Mouse (Mus musculus) layer of hippocampus, adult 9-11 months (tissue): ENCODE results near the gene Eif2d.

ENCODE experiments used
- DNase-seq: peaks from one replicate; pipeline ENCODE4 v3.0.0; 2022

Gene Eif2d

DNA sequence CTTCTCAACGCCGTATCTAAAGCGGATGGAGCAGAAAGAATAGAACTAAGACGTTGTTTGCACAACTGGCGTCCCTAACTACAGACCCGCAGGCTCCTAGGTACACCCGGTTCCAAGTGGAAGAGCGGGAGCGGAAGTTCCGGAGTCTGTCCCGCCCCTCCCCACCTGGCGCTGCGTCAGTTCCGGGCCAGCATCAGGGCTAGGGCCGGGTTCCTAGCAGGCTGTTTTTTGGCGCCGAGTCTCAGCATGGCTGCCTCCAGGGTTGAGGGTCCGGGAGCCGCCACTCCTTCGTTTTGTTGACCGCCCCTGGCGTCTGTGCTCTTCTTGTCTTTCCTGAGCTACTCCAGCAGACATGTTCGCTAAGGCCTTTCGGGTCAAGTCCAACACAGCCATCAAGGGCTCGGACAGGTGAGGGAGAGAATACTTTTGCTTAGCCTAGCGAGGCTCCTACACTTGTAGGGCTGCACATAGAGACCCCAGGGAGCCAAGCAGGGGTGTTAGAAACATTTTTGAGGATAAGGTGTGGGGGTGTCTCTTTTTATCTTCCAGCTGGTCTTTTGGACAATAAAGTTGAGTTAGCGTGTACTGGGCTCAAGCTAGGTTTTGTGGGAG is at the start of gene Eif2d:
TSS of gene Eif2d (plus strand) at position 164 of the 612 bp plus-strand sequence.
- DNase-seq = peak; percentile 86

DNA sequence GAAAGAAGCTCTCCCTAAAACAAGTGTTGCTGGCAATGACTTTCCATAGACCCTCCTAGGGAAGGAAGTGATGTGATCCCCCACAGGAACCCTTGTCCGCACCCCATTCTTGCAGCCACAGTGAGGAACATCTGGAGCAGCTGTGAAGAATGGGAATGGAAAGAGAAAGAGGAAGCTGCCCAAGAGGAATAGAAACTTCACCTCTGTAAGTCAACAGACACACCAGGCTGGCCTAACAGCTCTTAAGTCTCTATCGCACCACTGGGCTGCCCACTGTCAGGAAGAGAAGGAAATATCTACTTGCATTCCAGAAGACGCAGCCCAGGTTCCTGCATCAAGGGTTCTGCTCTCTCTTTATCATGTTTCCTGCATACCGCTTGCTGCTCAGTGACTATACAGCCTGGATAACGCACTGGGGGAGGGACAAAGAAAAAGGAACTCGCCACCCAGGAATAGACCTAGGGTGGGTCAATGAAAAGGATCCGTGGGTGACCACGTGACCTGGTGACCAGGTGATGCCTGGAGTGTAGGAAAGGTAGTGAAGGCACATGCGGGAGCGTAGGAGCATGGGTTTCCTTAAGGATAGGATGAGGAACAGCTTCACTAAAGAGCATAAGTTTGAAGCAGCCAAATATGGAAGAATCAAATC is 49.1 kb upstream of the Eif2d start:
- no peak for DNase-seq

DNA sequence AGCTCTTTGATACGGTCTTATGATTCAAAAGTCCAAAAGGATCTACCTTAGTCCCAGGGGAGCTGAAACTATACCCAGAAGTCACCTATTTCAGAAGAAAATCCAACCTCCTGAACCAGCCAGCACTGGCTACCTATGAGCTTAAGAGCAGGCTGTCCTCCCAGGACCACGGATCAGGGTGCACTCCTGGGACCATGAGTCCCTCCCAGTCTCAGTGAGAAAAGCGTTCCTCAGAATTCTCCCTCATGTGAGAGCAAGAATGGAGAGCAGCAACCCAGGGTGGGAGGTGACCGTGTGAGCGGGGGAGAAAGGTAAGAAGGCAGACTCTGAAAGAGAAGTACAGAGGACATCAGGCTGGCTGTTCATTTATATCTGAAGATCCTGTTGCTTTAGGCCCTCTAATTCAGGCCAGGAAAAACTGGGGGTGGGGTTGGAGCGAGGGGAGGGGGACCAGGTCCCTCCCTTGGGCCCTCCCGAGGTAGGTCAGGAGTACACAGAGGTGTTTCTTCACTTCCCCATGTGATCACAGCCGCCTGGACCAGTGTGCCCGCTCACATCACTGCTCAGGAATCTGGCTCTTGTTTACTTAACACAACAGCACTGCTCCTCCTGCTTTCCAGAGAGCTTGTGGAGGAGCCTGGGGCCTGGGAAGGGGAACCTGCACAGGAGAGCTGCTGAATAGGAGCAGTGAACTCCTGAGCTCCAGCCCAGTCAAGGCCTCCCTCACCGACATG is 45.2 kb upstream of the Eif2d start:
- no peak for DNase-seq

DNA sequence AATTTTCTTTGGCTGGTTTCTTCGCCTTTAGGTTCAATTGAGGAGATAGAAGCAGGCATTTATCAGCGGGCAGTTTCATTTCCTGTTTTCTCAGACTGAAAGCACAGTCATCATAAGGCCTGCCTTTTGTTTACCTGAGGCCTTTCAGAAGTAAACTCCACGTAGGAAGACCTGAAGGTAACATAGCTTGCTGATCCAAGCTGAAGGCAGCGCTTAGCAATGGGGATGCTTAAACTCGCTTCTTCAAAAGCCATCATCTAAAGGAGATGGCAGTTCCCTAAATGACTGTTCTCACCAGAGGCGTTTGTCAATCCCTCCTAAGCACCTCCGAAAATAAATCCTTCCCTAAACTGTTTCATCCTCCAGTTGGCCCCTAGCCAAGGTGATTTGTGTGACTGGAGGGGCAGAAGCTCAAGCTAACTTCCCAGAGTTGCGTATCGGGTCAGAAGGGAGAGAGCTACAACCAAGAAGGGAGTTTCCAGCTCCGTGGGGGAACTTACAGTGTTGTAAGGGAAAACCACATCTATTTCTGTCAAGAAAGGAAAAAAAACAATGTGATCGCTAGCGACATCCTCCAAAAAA is 42.4 kb upstream of the Eif2d start:
- DNase-seq = peak; percentile 69

DNA sequence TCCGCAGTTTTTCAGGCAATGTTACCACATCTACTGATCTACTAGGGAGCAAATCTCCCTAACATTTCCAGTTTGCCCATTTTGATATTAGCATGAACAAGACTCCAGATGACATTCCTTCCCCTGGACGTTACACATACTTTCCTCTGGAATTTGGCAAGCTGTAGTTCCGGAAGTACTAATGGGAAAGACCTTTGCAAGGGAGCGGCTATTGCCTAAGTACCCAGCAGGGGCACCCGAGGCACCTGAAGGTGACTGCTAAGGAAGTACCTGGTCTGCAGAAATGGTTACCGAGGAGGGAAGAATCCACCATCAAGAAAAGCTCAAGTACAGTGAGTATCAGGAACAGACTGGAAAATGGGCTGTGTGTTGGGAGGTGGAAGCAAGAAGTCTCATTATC is 40.4 kb upstream of the Eif2d start:
- no peak for DNase-seq

DNA sequence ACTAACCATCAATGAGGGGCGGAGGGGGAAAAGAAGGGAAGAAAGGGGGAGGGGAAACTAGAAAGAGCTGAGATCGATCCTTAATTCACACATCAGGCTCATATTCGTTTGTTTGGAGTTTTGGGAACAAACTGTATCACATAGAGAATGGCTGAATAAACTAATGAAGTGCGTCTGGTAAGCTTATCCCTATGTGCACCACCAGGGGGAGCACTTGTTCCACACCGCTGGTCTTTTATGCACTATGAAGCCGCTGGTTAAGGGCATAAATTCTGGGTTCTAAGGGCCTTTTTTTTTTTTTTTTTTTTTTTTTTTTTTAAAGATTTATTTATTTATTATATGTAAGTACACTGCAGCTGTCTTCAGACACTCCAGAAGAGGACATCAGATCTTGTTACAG is 37.0 kb upstream of the Eif2d start:
- no peak for DNase-seq

DNA sequence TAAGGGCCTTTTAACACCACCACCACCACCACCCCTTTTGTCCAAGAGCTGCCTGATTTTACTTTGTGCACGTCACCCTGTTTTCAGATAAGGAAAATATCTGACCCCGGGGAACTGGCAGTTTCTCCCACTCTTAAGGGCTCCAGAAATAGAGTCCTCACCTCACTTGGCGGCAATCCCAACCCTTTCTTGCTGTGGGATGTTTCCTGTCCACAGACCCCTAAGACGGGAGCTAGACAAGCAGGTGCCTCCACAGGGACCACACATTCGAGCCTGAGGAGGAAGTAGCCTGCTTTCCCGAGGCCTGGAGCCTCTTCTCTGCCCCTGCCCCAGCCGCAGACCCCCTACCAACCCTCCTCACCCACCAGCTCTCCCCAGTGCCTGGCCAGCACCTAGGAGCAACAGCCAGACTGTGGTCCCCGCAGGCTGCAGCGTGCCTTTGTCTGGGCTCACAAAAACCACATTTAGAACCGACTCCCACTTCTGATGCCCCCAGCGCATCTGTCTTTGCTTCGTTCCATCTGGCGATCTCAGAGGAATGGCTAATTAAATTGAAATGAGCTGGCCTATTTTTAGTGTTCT is 36.5 kb upstream of the Eif2d start:
- DNase-seq = peak; percentile 89

DNA sequence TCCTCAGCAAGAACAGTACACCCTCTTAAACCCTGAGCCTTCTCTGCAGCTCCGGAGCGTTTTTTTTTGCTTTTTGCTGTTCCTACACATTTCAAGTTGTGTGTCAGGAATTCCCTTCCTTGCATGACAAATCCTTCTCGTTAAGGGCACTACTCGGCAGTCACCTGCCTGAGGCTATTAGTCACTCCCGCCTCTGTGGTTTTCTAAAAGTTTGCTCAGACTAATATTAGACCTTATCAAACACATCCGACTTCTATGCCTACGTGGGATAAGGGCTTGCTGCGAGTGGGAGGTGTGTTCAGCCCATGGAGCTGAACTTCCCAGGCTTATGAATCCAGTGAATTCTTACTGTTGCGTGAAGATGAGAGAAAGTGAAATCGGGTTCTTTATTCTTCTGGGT is 34.5 kb upstream of the Eif2d start:
- no peak for DNase-seq

DNA sequence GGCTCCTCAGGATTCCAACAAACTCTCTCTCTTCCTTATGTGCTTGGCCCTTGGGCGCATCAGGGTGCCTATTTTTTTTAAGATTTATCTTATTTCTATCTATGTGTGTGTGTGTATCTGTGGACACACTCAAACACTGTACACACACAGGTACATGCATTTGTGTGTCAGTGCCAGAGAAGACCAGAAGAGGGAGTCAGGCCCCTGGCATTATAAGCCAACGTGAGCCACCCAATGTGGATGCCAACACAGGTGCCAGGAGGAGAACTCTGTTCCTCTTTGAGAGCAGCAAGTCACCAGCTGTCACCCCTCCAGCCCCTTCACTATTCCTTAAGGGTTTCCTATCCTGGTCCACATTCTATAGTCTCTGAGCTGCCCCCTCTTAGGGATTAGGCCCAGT is 34.0 kb upstream of the Eif2d start:
- DNase-seq = no peak

DNA sequence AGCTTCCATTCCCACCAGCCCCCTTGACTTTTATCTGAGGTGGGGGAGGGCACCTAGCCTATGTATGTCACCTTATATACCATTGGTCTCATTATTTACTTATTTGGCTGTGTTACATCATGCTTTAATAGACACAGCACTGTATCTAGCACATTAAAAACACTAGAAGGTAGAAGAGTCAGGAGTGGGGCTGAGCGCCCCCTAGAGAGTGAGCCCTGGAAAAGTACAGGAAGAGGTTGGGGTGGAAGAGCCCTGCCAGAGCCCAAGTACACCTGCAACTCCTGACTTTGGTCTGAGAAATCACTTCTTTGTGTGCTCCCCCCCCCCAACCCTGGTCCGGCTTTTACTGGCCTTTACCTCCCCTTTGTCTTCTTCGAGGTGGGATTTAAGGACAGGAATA is 31.0 kb upstream of the Eif2d start:
- DNase-seq = no peak

DNA sequence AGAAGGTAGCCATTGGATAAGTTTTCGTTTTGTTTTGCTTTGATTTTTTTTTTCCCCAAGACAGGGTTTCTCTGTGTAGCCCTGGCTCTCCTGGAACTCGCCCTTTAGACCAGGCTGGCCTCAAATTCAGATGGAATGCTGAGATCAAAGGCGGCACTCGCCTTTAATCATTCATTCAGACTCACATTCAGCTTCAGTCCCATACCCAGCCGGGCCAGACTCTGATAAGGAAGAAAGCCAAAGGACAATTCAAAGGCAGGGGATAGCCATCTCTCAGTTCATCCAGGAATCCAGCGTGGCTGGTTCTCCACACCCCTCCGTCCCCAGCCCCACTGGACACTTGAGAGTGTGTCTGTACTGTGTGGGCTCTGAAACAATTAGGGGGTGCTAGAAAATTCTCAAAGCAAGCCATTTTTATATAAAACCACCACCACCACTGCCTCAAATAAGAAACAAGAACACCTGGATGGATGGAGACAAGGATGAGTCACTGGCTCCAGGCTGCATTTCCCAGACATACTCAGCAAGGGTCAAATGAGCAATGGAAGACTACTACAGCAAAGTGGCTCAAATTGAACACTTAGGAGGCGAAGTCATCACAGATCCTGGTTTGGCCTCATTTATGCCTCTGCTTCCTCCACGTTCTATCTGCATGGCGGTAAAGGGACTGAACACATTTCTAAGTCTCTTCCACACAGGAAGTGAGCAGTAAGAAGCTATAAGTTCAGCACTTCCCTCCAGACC is 29.3 kb upstream of the Eif2d start:
- DNase-seq = no peak

DNA sequence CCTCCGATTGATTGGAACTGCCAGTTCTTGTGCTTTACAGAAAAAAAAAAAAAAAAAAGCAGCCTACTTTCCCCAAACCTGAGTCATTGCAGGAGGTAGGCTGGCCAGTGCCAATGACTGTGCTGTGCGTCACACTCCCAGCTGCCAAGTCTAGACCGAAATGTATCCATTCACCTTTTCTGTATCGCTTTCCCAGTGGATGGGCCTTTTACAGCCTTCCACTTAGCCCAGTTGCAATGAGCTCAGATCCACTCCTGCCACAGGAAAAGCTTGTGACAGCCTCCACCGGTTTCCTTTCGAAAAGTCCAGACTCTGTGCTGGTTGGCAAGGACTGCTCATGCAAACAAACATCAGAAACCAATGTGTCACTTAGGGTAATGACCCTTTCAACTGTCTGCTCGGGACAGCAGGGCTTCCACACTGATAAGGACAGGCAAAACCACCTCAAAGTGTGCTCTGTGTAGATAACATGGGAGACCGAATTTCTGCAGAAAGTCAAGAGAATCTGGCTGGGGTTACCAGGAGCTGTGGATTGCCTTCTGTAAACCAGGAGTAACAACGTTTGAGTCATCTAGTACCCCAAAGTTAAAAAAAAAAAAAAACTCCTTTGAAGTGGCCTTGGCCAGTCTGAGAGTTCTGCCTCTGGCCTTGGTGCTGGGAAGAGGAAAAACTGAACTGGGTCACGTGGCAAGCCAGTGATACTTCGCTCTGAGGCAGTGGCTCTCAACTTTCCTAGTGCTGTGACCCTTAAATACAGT is 26.8 kb upstream of the Eif2d start:
- DNase-seq = no peak

DNA sequence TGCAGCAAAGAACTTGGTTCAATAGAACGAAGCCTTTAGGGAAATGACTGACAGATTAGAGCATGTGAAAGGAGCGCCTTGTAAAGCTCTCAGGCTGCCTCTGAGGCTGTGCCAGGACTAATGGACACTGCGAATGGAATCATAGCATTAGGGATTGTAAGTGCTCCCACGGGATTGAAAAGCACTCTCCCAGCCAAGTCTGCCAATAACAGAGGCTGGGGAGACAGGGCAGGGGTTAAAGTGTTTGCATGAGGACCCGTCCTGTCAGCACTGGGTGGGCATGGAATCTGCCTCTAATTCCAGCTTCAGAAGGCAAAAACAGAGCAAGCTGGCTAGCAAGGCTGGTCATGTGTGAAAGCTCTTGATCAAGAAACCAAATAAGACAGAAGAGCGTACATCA is 18.8 kb upstream of the Eif2d start:
- no peak for DNase-seq

DNA sequence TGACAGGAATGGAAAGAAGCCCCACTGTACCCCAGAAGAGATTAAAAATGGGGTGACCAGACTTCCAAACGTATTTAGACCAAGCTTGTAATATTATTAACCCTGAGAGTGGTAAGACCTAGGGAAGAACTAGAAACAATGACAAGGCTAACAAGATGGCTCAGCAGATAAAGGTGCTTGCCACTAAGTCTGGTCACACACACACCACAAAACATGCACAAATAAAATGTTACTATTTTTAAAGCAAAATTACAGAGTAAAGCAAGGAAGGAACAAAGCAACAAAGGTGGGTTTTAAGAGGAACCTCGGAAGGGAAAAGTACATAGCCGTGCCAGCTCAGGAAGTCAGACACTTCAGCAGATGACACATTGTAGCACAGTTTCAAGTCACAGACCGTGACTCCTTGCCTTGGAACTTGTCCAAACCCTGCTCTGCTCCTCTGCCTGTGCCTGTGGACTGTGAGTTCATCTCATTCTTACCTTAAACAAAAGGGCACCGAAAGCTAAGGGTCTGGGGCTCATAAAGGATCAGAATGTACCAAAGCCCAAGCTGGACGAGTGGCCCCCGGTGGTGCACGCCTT is 17.9 kb upstream of the Eif2d start:
- no peak for DNase-seq

DNA sequence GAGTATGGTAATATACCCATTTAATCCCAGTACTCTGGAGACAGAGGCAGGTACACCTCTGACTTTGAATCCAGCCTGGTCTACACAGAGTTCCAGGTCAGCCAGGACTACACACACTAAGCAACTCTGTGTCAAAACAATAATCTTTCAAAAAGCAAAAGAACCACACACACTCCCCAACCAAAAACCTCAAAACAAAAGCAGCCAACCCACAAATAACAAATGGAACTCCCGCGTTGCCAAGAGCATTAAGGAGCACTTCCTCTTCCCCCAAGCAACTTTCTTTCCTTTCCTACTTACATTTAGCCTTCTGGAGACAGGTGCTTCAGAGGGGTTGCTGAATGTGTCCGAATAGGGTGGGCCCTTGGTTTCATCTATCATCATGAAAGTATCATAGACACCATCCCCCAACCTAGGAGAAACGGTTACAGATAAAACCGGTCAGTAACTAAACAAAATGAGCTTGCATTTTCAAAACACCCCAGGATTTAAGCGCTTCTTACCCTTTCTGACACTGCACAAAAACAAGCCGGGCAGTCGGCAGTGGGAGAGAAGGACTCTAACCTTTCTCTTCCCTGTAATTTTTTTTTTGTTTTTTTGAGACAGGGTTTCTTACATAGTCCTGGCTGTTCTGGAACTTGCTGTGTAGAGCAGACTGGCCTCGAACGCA is 16.9 kb upstream of the Eif2d start:
- DNase-seq = no peak

DNA sequence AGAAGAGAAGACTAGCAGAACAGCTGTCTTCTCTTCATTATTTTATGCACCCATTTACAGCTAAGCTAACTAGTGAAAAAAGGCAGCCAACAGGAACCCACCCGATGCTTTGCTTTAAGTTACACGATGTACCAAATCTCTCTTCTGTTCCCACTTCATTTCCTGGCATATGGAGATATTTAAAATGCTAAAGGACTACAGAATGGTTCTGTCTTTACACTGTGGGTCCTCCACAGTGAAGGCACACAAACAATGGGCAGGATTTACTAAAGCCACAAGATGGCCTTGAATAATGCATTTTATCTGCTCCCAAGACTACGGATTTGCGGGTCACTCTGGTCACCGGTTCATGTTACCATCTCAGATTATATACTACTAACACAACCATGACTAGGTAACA is 15.9 kb upstream of the Eif2d start:
- DNase-seq = no peak

DNA sequence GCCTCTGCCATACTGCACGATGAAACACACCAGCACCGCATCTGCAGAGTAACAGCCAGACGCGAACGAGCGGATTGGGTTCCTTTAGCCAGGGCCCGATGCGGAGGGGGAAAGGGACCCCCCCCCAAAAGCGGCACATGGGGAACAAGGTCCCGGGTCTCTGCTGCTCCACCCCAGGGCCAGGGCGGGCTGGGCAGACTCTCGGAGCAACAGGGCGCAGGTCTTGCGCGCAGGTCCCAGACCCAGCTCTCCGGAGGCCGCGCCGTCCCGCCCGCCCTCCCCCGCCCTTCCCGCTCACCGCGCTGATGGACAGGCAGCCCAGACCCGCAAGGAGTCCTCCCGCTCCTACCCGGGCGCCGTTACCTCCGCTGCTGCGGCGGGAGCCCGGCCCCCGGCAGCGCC is 15.3 kb upstream of the Eif2d start:
- no peak for DNase-seq

DNA sequence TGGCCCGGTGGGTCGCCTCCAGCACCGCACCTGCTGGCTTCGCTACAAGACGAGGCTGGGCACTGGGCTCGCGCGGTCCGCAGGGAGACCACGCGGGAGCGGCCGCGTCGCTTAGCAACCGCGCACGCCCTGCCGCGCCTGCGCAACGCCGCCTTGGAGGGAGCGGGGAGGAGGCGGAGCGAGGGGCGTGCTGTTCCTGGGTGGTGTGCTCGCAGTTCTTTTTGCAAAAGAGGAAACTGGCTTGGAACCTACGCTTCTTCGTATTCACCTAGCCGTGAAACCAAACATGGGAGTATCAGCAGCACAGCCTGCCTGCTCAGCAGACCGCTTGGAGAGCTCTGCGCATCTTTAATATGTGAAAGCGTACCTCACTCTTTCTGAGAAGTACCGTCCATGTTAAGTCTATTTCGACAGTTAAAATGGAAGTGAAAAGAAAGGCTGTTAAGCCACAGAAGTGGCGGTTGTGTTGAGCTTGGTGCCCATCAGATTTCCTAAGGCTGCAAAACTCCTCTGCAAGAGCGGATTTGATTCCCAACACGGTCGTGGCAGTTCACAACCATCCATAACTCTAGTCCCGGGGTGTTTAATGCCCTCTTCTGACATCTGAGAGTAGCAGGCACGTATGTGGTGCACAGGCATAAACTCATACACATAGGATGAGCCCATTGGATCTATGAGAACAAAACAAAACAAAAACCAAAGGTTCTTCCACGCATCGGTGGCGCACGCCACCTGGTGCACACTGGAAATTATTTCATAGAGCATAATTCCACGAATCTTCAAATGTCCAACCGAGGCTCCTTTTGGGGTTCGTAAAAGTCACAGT is 14.6 kb upstream of the Eif2d start, which contains the start of gene Dyrk3:
TSS of gene Dyrk3 (minus strand) at position 150 of the 826 bp plus-strand sequence.
- DNase-seq = peak; percentile 91

DNA sequence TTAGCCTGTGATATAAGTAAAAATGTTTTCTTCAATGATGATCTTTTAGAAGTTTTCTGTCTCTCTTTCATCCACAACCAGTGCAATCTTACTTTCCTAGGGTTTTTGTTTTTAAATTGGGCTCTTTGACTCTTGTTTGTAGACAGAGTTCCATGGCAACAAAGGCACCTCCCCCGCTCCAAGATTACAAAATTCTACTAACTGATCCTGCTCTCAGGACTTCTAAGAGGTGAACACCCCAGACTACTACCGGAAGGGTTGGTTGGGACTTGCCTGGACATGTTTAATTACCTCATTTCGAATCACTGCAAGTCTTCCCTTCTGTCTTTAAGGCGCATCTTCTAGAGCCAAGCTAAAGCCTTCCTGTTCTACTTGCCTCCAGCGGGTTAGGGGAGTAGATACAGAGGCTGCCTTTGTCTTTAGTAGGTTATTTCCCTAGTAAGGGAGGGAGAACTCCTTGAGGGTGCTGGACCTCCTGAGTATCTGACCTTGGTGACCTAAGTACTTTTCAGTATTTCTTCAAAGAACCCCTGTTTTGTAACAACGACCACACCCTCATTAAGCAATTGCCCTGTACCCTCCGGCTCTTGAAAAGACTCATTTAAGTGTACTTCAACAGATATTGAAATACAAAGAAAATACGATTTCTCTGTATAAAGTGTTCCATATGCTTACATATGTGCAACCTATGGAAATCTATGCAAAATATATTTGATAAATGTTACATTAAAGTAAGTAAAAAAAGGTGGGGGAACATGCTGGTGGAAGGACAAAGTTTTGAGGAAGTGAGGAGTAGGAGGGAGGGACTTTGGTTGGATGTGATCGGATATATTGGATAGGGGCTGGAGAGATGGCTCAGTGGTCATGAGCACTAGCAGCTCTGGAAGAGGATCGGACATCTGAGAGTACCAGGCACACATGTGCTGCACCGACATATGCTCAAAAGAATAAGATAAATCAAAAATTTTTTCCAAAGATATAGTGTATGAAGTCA is 13.6 kb upstream of the Eif2d start:
- DNase-seq = no peak
